Mouse (Mus musculus): Measurements from ENCODE around the gene Stard3. TPM values are rescaled to one million over a fixed set of nuclear protein-coding genes. Genes with fewer than 3 reads are reported as not detected.
A peak's percentile ranks its signal among the peaks of the same experiment; 100 is the strongest.

The Stard3 gene
- polyA plus RNA-seq, 1 experiment from 2014 or later: 52.5 TPM

GRCm38 (mm10) chr11:98354445-98354844 is 3.7 kb upstream of the Stard3 start:
- Histone ChIP-seq H3K27ac (no peak overlapping the region), H3K4me2 (no peak overlapping the region), H3K4me3 (no peak overlapping the region), H3K9ac (no peak overlapping the region), H3K36me3 (no peaks in the 10 kb centered on the region), H3K4me1 (peaks cover 42% of the 10 kb centered on the region), H3K9me3 (no peaks in the 10 kb centered on the region), H3K27me3 (peaks cover 50% of the 10 kb centered on the region)
- WGBS: 60% methylated on average over 14 of the region's 14 CpGs
- ATAC-seq (ENCODE audit: borderline replicate concordance, extremely low read depth, low FRiP score, low TSS enrichment): no peak

GRCm38 (mm10) chr11:98355732-98356299 is 2.4 kb upstream of the Stard3 start:
- 5% methylated on average over 6 of the region's 6 CpGs for WGBS
- H3K4me1 ChIP-seq: peaks cover 47% of the 10 kb centered on the region
- 0 out of 2 replicates have a peak overlapping the region, but pooled peaks have one; percentile 15 for H3K27ac ChIP-seq

GRCm38 (mm10) chr11:98356625-98357394 is 1.4 kb upstream of the Stard3 start:
- peaks cover 52% of the 10 kb centered on the region for H3K4me1 ChIP-seq

More at GRCm38 (mm10) chr11:98355732-98356299, 2.4 kb upstream of the Stard3 start:
- Histone ChIP-seq H3K4me3 (no peak overlapping the region), H3K4me2 (no peak overlapping the region), H3K36me3 (no peaks in the 10 kb centered on the region), H3K9me3 (no peaks in the 10 kb centered on the region), H3K9ac (no peak overlapping the region), H3K27me3 (peaks cover 36% of the 10 kb centered on the region)
- no peak for ATAC-seq (ENCODE audit: borderline replicate concordance, extremely low read depth, low FRiP score, low TSS enrichment)

GRCm38 (mm10) chr11:98357396-98358160 is 590 bp upstream of the Stard3 start:
- H3K27ac ChIP-seq: peak overlapping the region; percentile 96
- 8% methylated on average over 13 of the region's 13 CpGs for WGBS
- H3K27me3 ChIP-seq: peaks cover 20% of the 10 kb centered on the region; the same call in 1 of the 2 replicates
- H3K4me1 ChIP-seq: peaks cover 56% of the 10 kb centered on the region
- no peak for ATAC-seq (ENCODE audit: borderline replicate concordance, extremely low read depth, low FRiP score, low TSS enrichment)
- H3K36me3 ChIP-seq: no peaks in the 10 kb centered on the region
- peak overlapping the region; percentile 84 for H3K4me3 ChIP-seq
- H3K4me2 ChIP-seq: peak overlapping the region; percentile 76
- H3K9ac ChIP-seq: peak overlapping the region; percentile 34
- no peaks in the 10 kb centered on the region for H3K9me3 ChIP-seq

More at GRCm38 (mm10) chr11:98356625-98357394, 1.4 kb upstream of the Stard3 start:
- Histone ChIP-seq H3K27ac (peak overlapping the region; percentile 96), H3K36me3 (no peaks in the 10 kb centered on the region), H3K4me3 (no peak overlapping the region), H3K27me3 (peaks cover 27% of the 10 kb centered on the region; the same call in 1 of the 2 replicates), H3K9me3 (no peaks in the 10 kb centered on the region), H3K4me2 (peak overlapping the region; percentile 76), H3K9ac (peak overlapping the region; percentile 34; the same call in 1 of the 2 replicates)
- peak; percentile 14; the same call in 1 of the 2 replicates for ATAC-seq (ENCODE audit: borderline replicate concordance, extremely low read depth, low FRiP score, low TSS enrichment)
- 50% methylated on average over 7 of the region's 7 CpGs for WGBS

GRCm38 (mm10) chr11:98360866-98361521 is 2.8 kb downstream of the Stard3 start:
- Histone ChIP-seq H3K4me1 (peaks cover 59% of the 10 kb centered on the region), H3K36me3 (no peaks in the 10 kb centered on the region), H3K4me2 (no peak overlapping the region; the same call in 1 of the 2 replicates), H3K9me3 (no peaks in the 10 kb centered on the region), H3K4me3 (no peak overlapping the region), H3K9ac (no peak overlapping the region), H3K27ac (0 out of 2 replicates have a peak overlapping the region, but pooled peaks have one; percentile 33), H3K27me3 (no peaks in the 10 kb centered on the region)
- no peak for ATAC-seq (ENCODE audit: borderline replicate concordance, extremely low read depth, low FRiP score, low TSS enrichment)
- 71% methylated on average over 9 of the region's 9 CpGs for WGBS

- H3K4me2 ChIP-seq: no peak overlapping the region
Measured at GRCm38 (mm10) chr11:98363817-98364216, 5.6 kb downstream of the Stard3 start.

GRCm38 (mm10) chr11:98364410-98364809 is 6.2 kb downstream of the Stard3 start:
- Histone ChIP-seq H3K4me3 (no peak overlapping the region), H3K9me3 (no peaks in the 10 kb centered on the region), H3K27ac (peak overlapping the region; percentile 85), H3K9ac (no peak overlapping the region), H3K4me2 (no peak overlapping the region), H3K27me3 (no peaks in the 10 kb centered on the region), H3K4me1 (peaks cover 33% of the 10 kb centered on the region), H3K36me3 (no peaks in the 10 kb centered on the region)
- ATAC-seq (ENCODE audit: borderline replicate concordance, extremely low read depth, low FRiP score, low TSS enrichment): no peak
- WGBS: 66% methylated on average over 5 of the region's 5 CpGs

More at GRCm38 (mm10) chr11:98363817-98364216, 5.6 kb downstream of the Stard3 start:
- ATAC-seq (ENCODE audit: borderline replicate concordance, extremely low read depth, low FRiP score, low TSS enrichment): no peak
- Histone ChIP-seq H3K9me3 (no peaks in the 10 kb centered on the region), H3K36me3 (no peaks in the 10 kb centered on the region), H3K27ac (peak overlapping the region; percentile 85), H3K9ac (no peak overlapping the region), H3K4me3 (no peak overlapping the region), H3K27me3 (no peaks in the 10 kb centered on the region), H3K4me1 (peaks cover 39% of the 10 kb centered on the region)
- WGBS: 48% methylated on average over 5 of the region's 5 CpGs

GRCm38 (mm10) chr11:98366290-98366689 is 8.1 kb downstream of the Stard3 start:
- Histone ChIP-seq H3K27ac (no peak overlapping the region), H3K36me3 (no peaks in the 10 kb centered on the region), H3K9ac (no peak overlapping the region), H3K27me3 (no peaks in the 10 kb centered on the region), H3K4me2 (no peak overlapping the region), H3K4me3 (no peak overlapping the region), H3K4me1 (peaks cover 22% of the 10 kb centered on the region), H3K9me3 (no peaks in the 10 kb centered on the region)
- WGBS: 67% methylated on average over 10 of the region's 10 CpGs
- ATAC-seq (ENCODE audit: borderline replicate concordance, extremely low read depth, low FRiP score, low TSS enrichment): no peak

GRCm38 (mm10) chr11:98367171-98367862 is 9.1 kb downstream of the Stard3 start:
- no peak overlapping the region for H3K4me2 ChIP-seq
- no peak overlapping the region for H3K4me3 ChIP-seq
- no peak for ATAC-seq (ENCODE audit: borderline replicate concordance, extremely low read depth, low FRiP score, low TSS enrichment)
- no peaks in the 10 kb centered on the region for H3K36me3 ChIP-seq
- H3K4me1 ChIP-seq: peaks cover 21% of the 10 kb centered on the region
- no peaks in the 10 kb centered on the region for H3K27me3 ChIP-seq
- H3K9me3 ChIP-seq: no peaks in the 10 kb centered on the region
- no peak overlapping the region for H3K9ac ChIP-seq
- H3K27ac ChIP-seq: no peak overlapping the region
- WGBS: 71% methylated on average over 10 of the region's 10 CpGs

GRCm38 (mm10) chr11:98367863-98368186 is 9.7 kb downstream of the Stard3 start:
- Histone ChIP-seq H3K4me1 (peaks cover 19% of the 10 kb centered on the region), H3K36me3 (0 out of 2 replicates have a peak, but pooled peaks cover 2% of the 10 kb centered on the region), H3K4me2 (no peak overlapping the region), H3K4me3 (no peak overlapping the region), H3K9ac (no peak overlapping the region), H3K27ac (no peak overlapping the region), H3K27me3 (no peaks in the 10 kb centered on the region), H3K9me3 (no peaks in the 10 kb centered on the region)
- no peak for ATAC-seq (ENCODE audit: borderline replicate concordance, extremely low read depth, low FRiP score, low TSS enrichment)
- 72% methylated on average over 7 of the region's 7 CpGs for WGBS

GRCm38 (mm10) chr11:98369337-98369736 is 11.2 kb downstream of the Stard3 start:
- H3K4me3 ChIP-seq: no peak overlapping the region
- no peak overlapping the region for H3K9ac ChIP-seq
- no peak overlapping the region for H3K4me2 ChIP-seq
- 72% methylated on average over 6 of the region's 6 CpGs for WGBS
- H3K4me1 ChIP-seq: peaks cover 4% of the 10 kb centered on the region
- no peaks in the 10 kb centered on the region for H3K9me3 ChIP-seq
- H3K27me3 ChIP-seq: no peaks in the 10 kb centered on the region
- peaks cover 4% of the 10 kb centered on the region; the same call in 1 of the 2 replicates for H3K36me3 ChIP-seq
- ATAC-seq (ENCODE audit: borderline replicate concordance, extremely low read depth, low FRiP score, low TSS enrichment): no peak
- H3K27ac ChIP-seq: no peak overlapping the region

Data from lung, embryonic 15.5 days (tissue).